Mouse (Mus musculus): Measurements from ENCODE around the gene Bhlhe41. TPM values are rescaled to one million over a fixed set of nuclear protein-coding genes. Genes with fewer than 3 reads are reported as not detected.

The Bhlhe41 gene
- polyA plus RNA-seq, 1 experiment from 2014 or later, result 0.77 TPM

- H3K4me3 ChIP-seq (ENCODE audit: low read length), result peak overlapping the region; percentile 63
- 1% methylated on average over 35 of the region's 35 CpGs for WGBS
- peak overlapping the region; percentile 64 for H3K9ac ChIP-seq (ENCODE audit: low read depth, low read length)
- H3K9me3 ChIP-seq (ENCODE audit: control insufficient read depth, low read length), result no peaks in the 10 kb centered on the region
- H3K4me2 ChIP-seq (ENCODE audit: low read depth, low read length), result peak overlapping the region; percentile 99
- peaks cover 15% of the 10 kb centered on the region; the same call in 1 of the 2 replicates for H3K4me1 ChIP-seq (ENCODE audit: control insufficient read depth, insufficient read depth, low read length)
- H3K27ac ChIP-seq (ENCODE audit: low read length), result no peak overlapping the region
- peaks cover 43% of the 10 kb centered on the region for H3K27me3 ChIP-seq (replicated peaks; ENCODE audit: control insufficient read depth, insufficient read depth, low read length)
- no peak for ATAC-seq
- no peaks in the 10 kb centered on the region for H3K36me3 ChIP-seq (ENCODE audit: control insufficient read depth, insufficient read depth, low read length)
Observed at GRCm38 (mm10) chr6:145862739-145863064, 2.7 kb downstream of the Bhlhe41 start.

- no peaks in the 10 kb centered on the region for H3K36me3 ChIP-seq (ENCODE audit: control insufficient read depth, insufficient read depth, low read length)
- ATAC-seq, result no peak
- peak overlapping the region; percentile 63 for H3K4me3 ChIP-seq (ENCODE audit: low read length)
- H3K9ac ChIP-seq (ENCODE audit: low read depth, low read length), result peak overlapping the region; percentile 64; the same call in 1 of the 2 replicates
- peaks cover 43% of the 10 kb centered on the region for H3K27me3 ChIP-seq (replicated peaks; ENCODE audit: control insufficient read depth, insufficient read depth, low read length)
- no peak overlapping the region for H3K27ac ChIP-seq (ENCODE audit: low read length)
- 19% methylated on average over 4 of the region's 4 CpGs for WGBS
- peaks cover 15% of the 10 kb centered on the region; the same call in 1 of the 2 replicates for H3K4me1 ChIP-seq (ENCODE audit: control insufficient read depth, insufficient read depth, low read length)
- no peaks in the 10 kb centered on the region for H3K9me3 ChIP-seq (ENCODE audit: control insufficient read depth, low read length)
- peak overlapping the region; percentile 99 for H3K4me2 ChIP-seq (ENCODE audit: low read depth, low read length)
Observed at GRCm38 (mm10) chr6:145862321-145862720, 3.0 kb downstream of the Bhlhe41 start.

DNA sequence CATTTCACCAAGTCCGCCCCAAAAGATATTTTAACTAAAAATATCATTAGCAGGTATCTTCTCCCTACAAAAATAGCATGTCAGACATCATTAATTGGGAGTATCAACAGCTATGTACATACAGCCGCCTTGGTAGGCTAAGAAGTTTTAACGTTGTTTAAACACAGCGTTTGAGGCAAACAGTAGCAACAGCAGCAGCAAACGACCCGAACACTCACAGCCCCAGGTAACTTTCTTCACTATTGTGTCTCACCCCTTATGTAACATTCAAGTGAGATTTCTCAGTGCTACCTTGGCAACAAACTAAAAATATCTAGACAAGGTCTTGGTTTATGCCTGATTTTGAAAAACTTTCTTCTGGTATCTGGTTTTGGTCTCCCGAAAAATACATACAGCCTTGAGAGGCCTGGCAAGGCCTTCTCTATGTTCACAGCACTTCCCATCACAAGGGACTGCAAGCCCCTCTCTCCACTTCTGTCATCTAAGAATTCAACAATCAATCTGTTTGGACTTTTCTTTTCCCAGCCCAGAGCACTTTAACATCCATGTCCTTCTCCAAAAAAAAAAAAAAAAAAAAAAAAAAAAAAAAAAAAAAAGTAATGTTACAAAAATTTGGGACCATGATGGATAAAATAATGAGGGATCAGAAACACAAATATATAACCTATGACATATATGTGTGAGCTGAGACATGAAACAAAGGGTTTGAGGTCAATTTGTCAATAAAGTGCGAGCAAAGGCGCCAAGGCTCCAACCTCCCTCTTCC is 3.7 kb downstream of the Bhlhe41 start:
- Histone ChIP-seq H3K36me3 (ENCODE audit: control insufficient read depth, insufficient read depth, low read length) (no peaks in the 10 kb centered on the region), H3K27ac (ENCODE audit: low read length) (no peak overlapping the region), H3K9ac (ENCODE audit: low read depth, low read length) (no peak overlapping the region), H3K27me3 (replicated peaks; ENCODE audit: control insufficient read depth, insufficient read depth, low read length) (peaks cover 43% of the 10 kb centered on the region), H3K4me3 (ENCODE audit: low read length) (no peak overlapping the region), H3K4me1 (ENCODE audit: control insufficient read depth, insufficient read depth, low read length) (peaks cover 15% of the 10 kb centered on the region; the same call in 1 of the 2 replicates), H3K9me3 (ENCODE audit: control insufficient read depth, low read length) (no peaks in the 10 kb centered on the region), H3K4me2 (ENCODE audit: low read depth, low read length) (no peak overlapping the region)
- no peak for ATAC-seq
- WGBS, result 81% methylated on average over 9 of the region's 9 CpGs

DNA sequence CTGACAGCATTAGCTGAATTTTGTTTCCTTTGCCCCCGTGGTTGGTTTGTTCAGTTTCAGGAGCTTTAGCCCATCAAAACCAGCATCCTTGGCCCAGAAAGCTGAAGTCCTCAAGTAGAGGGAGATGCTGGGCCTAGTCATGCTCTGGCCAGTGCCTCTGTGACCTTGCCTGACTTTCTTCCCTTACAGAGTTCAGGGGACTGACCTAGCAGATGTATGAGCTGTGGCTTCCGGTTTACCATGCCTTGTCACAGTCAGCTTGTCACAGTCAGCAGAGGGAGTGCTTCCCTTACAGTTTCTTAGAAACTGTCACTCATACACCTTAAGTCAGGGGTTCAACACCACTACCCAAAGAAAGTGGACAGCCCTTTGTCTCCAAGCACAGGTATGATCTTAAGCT is 5.0 kb downstream of the Bhlhe41 start:
- WGBS, result 46% methylated on average over 2 of the region's 2 CpGs
- Histone ChIP-seq H3K27me3 (replicated peaks; ENCODE audit: control insufficient read depth, insufficient read depth, low read length) (peaks cover 34% of the 10 kb centered on the region), H3K36me3 (ENCODE audit: control insufficient read depth, insufficient read depth, low read length) (no peaks in the 10 kb centered on the region), H3K27ac (ENCODE audit: low read length) (no peak overlapping the region), H3K4me2 (ENCODE audit: low read depth, low read length) (no peak overlapping the region), H3K4me1 (ENCODE audit: control insufficient read depth, insufficient read depth, low read length) (peaks cover 15% of the 10 kb centered on the region; the same call in 1 of the 2 replicates), H3K4me3 (ENCODE audit: low read length) (no peak overlapping the region), H3K9ac (ENCODE audit: low read depth, low read length) (no peak overlapping the region), H3K9me3 (ENCODE audit: control insufficient read depth, low read length) (no peaks in the 10 kb centered on the region)
- ATAC-seq, result no peak

GRCm38 (mm10) chr6:145858414-145858813 is 6.9 kb downstream of the Bhlhe41 start:
- Histone ChIP-seq H3K36me3 (ENCODE audit: control insufficient read depth, insufficient read depth, low read length) (no peaks in the 10 kb centered on the region), H3K4me3 (ENCODE audit: low read length) (no peak overlapping the region), H3K9me3 (ENCODE audit: control insufficient read depth, low read length) (no peaks in the 10 kb centered on the region), H3K4me1 (ENCODE audit: control insufficient read depth, insufficient read depth, low read length) (peaks cover 11% of the 10 kb centered on the region), H3K9ac (ENCODE audit: low read depth, low read length) (no peak overlapping the region), H3K4me2 (ENCODE audit: low read depth, low read length) (no peak overlapping the region), H3K27ac (ENCODE audit: low read length) (no peak overlapping the region), H3K27me3 (replicated peaks; ENCODE audit: control insufficient read depth, insufficient read depth, low read length) (peaks cover 15% of the 10 kb centered on the region)
- WGBS, result 44% methylated on average over 8 of the region's 8 CpGs
- no peak for ATAC-seq

GRCm38 (mm10) chr6:145857428-145857827 is 7.9 kb downstream of the Bhlhe41 start:
- H3K9me3 ChIP-seq (ENCODE audit: control insufficient read depth, low read length), result no peaks in the 10 kb centered on the region
- H3K27ac ChIP-seq (ENCODE audit: low read length), result no peak overlapping the region
- H3K4me1 ChIP-seq (ENCODE audit: control insufficient read depth, insufficient read depth, low read length), result peaks cover 9% of the 10 kb centered on the region
- no peak for ATAC-seq
- no peaks in the 10 kb centered on the region for H3K36me3 ChIP-seq (ENCODE audit: control insufficient read depth, insufficient read depth, low read length)
- H3K4me2 ChIP-seq (ENCODE audit: low read depth, low read length), result no peak overlapping the region
- no peak overlapping the region for H3K4me3 ChIP-seq (ENCODE audit: low read length)
- H3K9ac ChIP-seq (ENCODE audit: low read depth, low read length), result no peak overlapping the region
- 85% methylated on average over 7 of the region's 7 CpGs for WGBS
- H3K27me3 ChIP-seq (replicated peaks; ENCODE audit: control insufficient read depth, insufficient read depth, low read length), result peaks cover 5% of the 10 kb centered on the region; the same call in 1 of the 2 replicates

GRCm38 (mm10) chr6:145855720-145856551 is 9.4 kb downstream of the Bhlhe41 start:
- Histone ChIP-seq H3K9ac (ENCODE audit: low read depth, low read length) (peak overlapping the region; percentile 30; the same call in 1 of the 2 replicates), H3K27me3 (replicated peaks; ENCODE audit: control insufficient read depth, insufficient read depth, low read length) (no peaks in the 10 kb centered on the region), H3K27ac (ENCODE audit: low read length) (no peak overlapping the region), H3K4me1 (ENCODE audit: control insufficient read depth, insufficient read depth, low read length) (peaks cover 9% of the 10 kb centered on the region), H3K4me3 (ENCODE audit: low read length) (peak overlapping the region; percentile 24), H3K9me3 (ENCODE audit: control insufficient read depth, low read length) (no peaks in the 10 kb centered on the region), H3K36me3 (ENCODE audit: control insufficient read depth, insufficient read depth, low read length) (no peaks in the 10 kb centered on the region), H3K4me2 (ENCODE audit: low read depth, low read length) (peak overlapping the region; percentile 48)
- peak; percentile 92 for ATAC-seq
- 10% methylated on average over 28 of the region's 28 CpGs for WGBS

- Histone ChIP-seq H3K4me3 (ENCODE audit: low read length) (no peak overlapping the region), H3K27me3 (replicated peaks; ENCODE audit: control insufficient read depth, insufficient read depth, low read length) (no peaks in the 10 kb centered on the region), H3K36me3 (ENCODE audit: control insufficient read depth, insufficient read depth, low read length) (no peaks in the 10 kb centered on the region), H3K9ac (ENCODE audit: low read depth, low read length) (no peak overlapping the region), H3K4me1 (ENCODE audit: control insufficient read depth, insufficient read depth, low read length) (peaks cover 9% of the 10 kb centered on the region), H3K4me2 (ENCODE audit: low read depth, low read length) (no peak overlapping the region), H3K27ac (ENCODE audit: low read length) (no peak overlapping the region), H3K9me3 (ENCODE audit: control insufficient read depth, low read length) (no peaks in the 10 kb centered on the region)
- 80% methylated on average over 5 of the region's 5 CpGs for WGBS
- ATAC-seq, result no peak
Observed at GRCm38 (mm10) chr6:145854756-145855155, 10.6 kb downstream of the Bhlhe41 start.

DNA sequence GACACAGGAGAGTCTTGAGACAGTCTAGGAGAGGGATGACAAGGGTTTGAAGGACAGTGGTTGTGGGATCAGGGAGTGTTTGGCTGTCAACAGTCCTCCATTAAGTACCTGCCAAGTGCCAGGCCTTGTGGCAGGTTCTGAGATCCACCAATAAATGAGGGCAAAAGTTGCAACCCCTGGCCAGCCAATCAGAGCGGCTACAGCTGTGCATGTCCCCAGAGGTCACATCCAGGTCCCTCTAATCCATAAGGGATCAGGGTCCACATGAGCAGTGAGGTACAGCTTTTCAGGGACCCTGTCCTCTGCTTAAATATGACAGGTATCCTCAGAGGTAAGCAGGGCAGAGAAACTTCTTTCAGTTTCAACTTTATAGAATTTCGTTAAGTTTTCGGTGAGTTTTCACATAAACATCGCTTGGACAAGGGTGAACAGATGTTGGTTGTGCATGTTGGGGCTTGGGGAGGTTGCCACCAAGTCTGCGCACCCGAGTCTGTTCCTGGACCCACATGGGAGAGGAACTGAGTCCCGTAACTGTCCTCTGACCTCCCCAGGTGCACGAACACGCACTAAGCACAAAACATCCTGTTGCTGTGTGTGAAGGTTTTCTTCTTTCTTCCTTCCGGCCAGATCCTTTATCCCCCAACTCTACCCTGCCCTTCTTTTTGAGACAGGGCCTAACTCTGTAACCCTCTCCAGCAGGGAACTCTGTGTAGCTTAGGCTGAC is 11.8 kb downstream of the Bhlhe41 start:
- H3K4me1 ChIP-seq (ENCODE audit: control insufficient read depth, insufficient read depth, low read length), result peaks cover 9% of the 10 kb centered on the region
- no peak overlapping the region for H3K9ac ChIP-seq (ENCODE audit: low read depth, low read length)
- no peaks in the 10 kb centered on the region for H3K27me3 ChIP-seq (replicated peaks; ENCODE audit: control insufficient read depth, insufficient read depth, low read length)
- no peaks in the 10 kb centered on the region for H3K9me3 ChIP-seq (ENCODE audit: control insufficient read depth, low read length)
- H3K27ac ChIP-seq (ENCODE audit: low read length), result no peak overlapping the region
- no peak for ATAC-seq
- no peak overlapping the region for H3K4me3 ChIP-seq (ENCODE audit: low read length)
- H3K4me2 ChIP-seq (ENCODE audit: low read depth, low read length), result no peak overlapping the region
- WGBS, result 90% methylated on average over 10 of the region's 10 CpGs
- no peaks in the 10 kb centered on the region for H3K36me3 ChIP-seq (ENCODE audit: control insufficient read depth, insufficient read depth, low read length)
